Mouse (Mus musculus) hindbrain, embryonic 12.5 days (tissue): ENCODE results near the gene Inpp1. TPM values are rescaled to one million over a fixed set of nuclear protein-coding genes. Genes with fewer than 3 reads are reported as not detected.

Experiments used
- polyA plus RNA-seq: library from polyadenylated mRNA; unstranded; fragments of >200 nt; fragmentation: Nextera tagmentation; extraction: Ambion mirVana; gene quantifications from 2 replicates; pipeline ENCODE4 v1.2.1, GENCODE M21; 2016

Inpp1 gene
- polyA plus RNA-seq, 1 experiment from 2014 or later = 15.7 TPM

Other genes starting within 250 kb of the Inpp1 start
- 10.7 and 12.0 TPM in 2 replicates for gene Nemp2, start 187.0 kb downstream of the Inpp1 start, polyA plus RNA-seq
- 6.8 and 7.8 TPM in 2 replicates for gene Mfsd6, start 90.2 kb downstream of the Inpp1 start, polyA plus RNA-seq
- gene Hibch, start 27.2 kb upstream of the Inpp1 start, polyA plus RNA-seq = 32.0 and 32.6 TPM in 2 replicates
- gene 1700019D03Rik, start 202.5 kb upstream of the Inpp1 start, polyA plus RNA-seq = 5.0 and 6.1 TPM in 2 replicates
- gene Mstn, start 244.0 kb upstream of the Inpp1 start, polyA plus RNA-seq = 0.72 and 2.9 TPM in 2 replicates